Mouse (Mus musculus) heart, embryonic 15.5 days (tissue): Measurements from ENCODE around the gene Atrip. TPM values are rescaled to one million over a fixed set of nuclear protein-coding genes. Genes with fewer than 3 reads are reported as not detected.

ENCODE experiments used
- ATAC-seq: fragments of 200-750 bp; cut with Nextera tagmentation; replicated peaks from 2 replicates; pipeline ENCODE4 v1.8.0; 2017; ENCODE audit warnings: low read depth, moderate TSS enrichment; ENCODE audit not compliant: insufficient number of reproducible peaks, insufficient read depth, low FRiP score
- H3K27ac ChIP-seq: fragments of 300-500 bp; sonication (generic); 2 replicates; pipeline ENCODE4 v1.5.1; 2015; ENCODE audit warnings: mild to moderate bottlenecking, inconsistent platforms
- H3K27me3 ChIP-seq: fragments of 300-500 bp; sonication (generic); 2 replicates; pipeline ENCODE4 v1.6.1; 2015; ENCODE audit warnings: inconsistent platforms
- H3K36me3 ChIP-seq: fragments of 300-500 bp; sonication (generic); 2 replicates; pipeline ENCODE4 v1.6.1; 2015; ENCODE audit warnings: mild to moderate bottlenecking, inconsistent platforms
- H3K4me1 ChIP-seq: fragments of 300-500 bp; sonication (generic); replicated peaks from 2 replicates; pipeline ENCODE4 v1.6.1; 2015; ENCODE audit warnings: inconsistent platforms
- H3K4me2 ChIP-seq: fragments of 300-500 bp; sonication (generic); 2 replicates; pipeline ENCODE4 v1.6.1; 2015; ENCODE audit warnings: inconsistent platforms, mild to moderate bottlenecking, moderate library complexity
- H3K4me3 ChIP-seq: fragments of 300-500 bp; sonication (generic); 2 replicates; pipeline ENCODE4 v1.5.1; 2015; ENCODE audit warnings: mild to moderate bottlenecking, inconsistent platforms
- H3K9ac ChIP-seq: fragments of 300-500 bp; sonication (generic); 2 replicates; pipeline ENCODE4 v1.6.1; 2015; ENCODE audit warnings: mild to moderate bottlenecking, inconsistent platforms
- H3K9me3 ChIP-seq: fragments of 300-500 bp; sonication (generic); replicated peaks from 2 replicates; pipeline ENCODE4 v1.6.1; 2016; ENCODE audit warnings: inconsistent platforms
- WGBS: fragments of 180-500 bp; shearing (Covaris S2); methylation state at CpG from one replicate; pipeline ENCODE4 v1.1.7; 2015; ENCODE audit warnings: mixed read lengths; 5-methylcytosine and 5-hydroxymethylcytosine counted together
- polyA plus RNA-seq: library from polyadenylated mRNA; unstranded; fragments of >200 nt; fragmentation: Nextera tagmentation; extraction: Ambion mirVana; gene quantifications from 2 replicates; pipeline ENCODE4 v1.2.1, GENCODE M21; 2015

Atrip gene
- polyA plus RNA-seq, 1 experiment from 2014 or later, result 15.9 TPM

- Histone ChIP-seq H3K9ac (peak overlapping the region; percentile 84), H3K36me3 (no peaks in the 10 kb centered on the region; the same call in 1 of the 2 replicates), H3K4me3 (peak overlapping the region; percentile 76), H3K4me2 (peak overlapping the region; percentile 82), H3K9me3 (no peaks in the 10 kb centered on the region), H3K27me3 (no peaks in the 10 kb centered on the region), H3K27ac (peak overlapping the region; percentile 98), H3K4me1 (peaks cover 71% of the 10 kb centered on the region)
- peak; percentile 16; the same call in 1 of the 2 replicates for ATAC-seq
- 41% methylated on average over 5 of the region's 5 CpGs for WGBS
Observed at GRCm38 (mm10) chr9:109097831-109098230, 23.9 kb upstream of the Atrip start.

DNA sequence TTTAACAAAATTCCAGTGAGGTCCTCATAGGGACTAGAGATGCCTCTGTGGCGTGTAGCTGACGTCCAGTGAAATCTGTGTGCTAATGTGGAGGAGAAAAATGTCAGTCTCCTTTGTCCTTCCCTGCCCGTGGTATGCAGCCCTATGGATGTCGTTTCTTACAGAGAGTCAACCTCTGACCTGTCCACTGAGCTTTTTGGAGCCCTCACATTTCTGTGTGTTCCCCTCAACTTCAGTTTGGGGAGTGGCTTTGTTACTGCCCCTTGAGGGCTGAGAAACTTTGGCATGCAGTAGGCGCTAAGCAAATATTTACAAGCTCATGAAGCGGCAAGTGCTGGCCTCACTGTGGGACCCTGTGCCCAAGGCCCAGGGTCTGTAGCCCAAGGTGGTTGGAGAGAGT is 23.4 kb upstream of the Atrip start:
- H3K36me3 ChIP-seq, result no peaks in the 10 kb centered on the region; the same call in 1 of the 2 replicates
- peak overlapping the region; percentile 84 for H3K9ac ChIP-seq
- H3K9me3 ChIP-seq, result no peaks in the 10 kb centered on the region
- H3K27me3 ChIP-seq, result no peaks in the 10 kb centered on the region
- H3K4me2 ChIP-seq, result peak overlapping the region; percentile 82
- H3K27ac ChIP-seq, result peak overlapping the region; percentile 98
- H3K4me1 ChIP-seq, result peaks cover 66% of the 10 kb centered on the region
- H3K4me3 ChIP-seq, result peak overlapping the region; percentile 76
- no peak for ATAC-seq
- WGBS, result 25% methylated on average over 6 of the region's 6 CpGs

- H3K36me3 ChIP-seq, result peaks cover 4% of the 10 kb centered on the region; the same call in 1 of the 2 replicates
- WGBS, result 31% methylated on average over 6 of the region's 6 CpGs
- H3K4me2 ChIP-seq, result peak overlapping the region; percentile 82
- peak overlapping the region; percentile 98 for H3K27ac ChIP-seq
- peaks cover 63% of the 10 kb centered on the region for H3K4me1 ChIP-seq
- H3K9ac ChIP-seq, result peak overlapping the region; percentile 84
- H3K4me3 ChIP-seq, result peak overlapping the region; percentile 76
- no peaks in the 10 kb centered on the region for H3K27me3 ChIP-seq
- no peak for ATAC-seq
- no peaks in the 10 kb centered on the region for H3K9me3 ChIP-seq
Observed at GRCm38 (mm10) chr9:109096856-109097255, 22.9 kb upstream of the Atrip start.

- no peaks in the 10 kb centered on the region for H3K27me3 ChIP-seq
- peaks cover 59% of the 10 kb centered on the region for H3K4me1 ChIP-seq
- WGBS, result 32% methylated on average over 9 of the region's 9 CpGs
- peak overlapping the region; percentile 98 for H3K27ac ChIP-seq
- H3K36me3 ChIP-seq, result peaks cover 9% of the 10 kb centered on the region
- no peak for ATAC-seq
- peak overlapping the region; percentile 76 for H3K4me3 ChIP-seq
- H3K9me3 ChIP-seq, result no peaks in the 10 kb centered on the region
- H3K4me2 ChIP-seq, result peak overlapping the region; percentile 82
- H3K9ac ChIP-seq, result peak overlapping the region; percentile 84
Observed at GRCm38 (mm10) chr9:109096251-109096661, 22.3 kb upstream of the Atrip start.

GRCm38 (mm10) chr9:109095137-109095982 is 21.4 kb upstream of the Atrip start, which contains the start of gene Plxnb1:
TSS of gene Plxnb1 (plus strand) at chr9:109095389.
- H3K27ac ChIP-seq, result peak within 1 kb of the TSS; percentile 98
- H3K9me3 ChIP-seq, result no peaks in the 10 kb centered on the region
- peak within 1 kb of the TSS; percentile 76 for H3K4me3 ChIP-seq
- no peaks in the 10 kb centered on the region for H3K27me3 ChIP-seq
- H3K4me2 ChIP-seq, result peak within 1 kb of the TSS; percentile 82
- under 1% methylated on average over 98 of the region's 102 CpGs for WGBS
- H3K4me1 ChIP-seq, result peaks cover 58% of the 10 kb centered on the region
- H3K36me3 ChIP-seq, result peaks cover 14% of the 10 kb centered on the region
- ATAC-seq, result peak; percentile 28
- peak within 1 kb of the TSS; percentile 84 for H3K9ac ChIP-seq

GRCm38 (mm10) chr9:109094553-109095136 is 20.7 kb upstream of the Atrip start:
- Histone ChIP-seq H3K4me2 (peak overlapping the region; percentile 82), H3K27me3 (no peaks in the 10 kb centered on the region), H3K4me3 (peak overlapping the region; percentile 76), H3K36me3 (peaks cover 14% of the 10 kb centered on the region), H3K9me3 (no peaks in the 10 kb centered on the region), H3K27ac (peak overlapping the region; percentile 98), H3K9ac (peak overlapping the region; percentile 84), H3K4me1 (peaks cover 51% of the 10 kb centered on the region)
- ATAC-seq, result no peak
- WGBS, result 2% methylated on average over 21 of the region's 21 CpGs

DNA sequence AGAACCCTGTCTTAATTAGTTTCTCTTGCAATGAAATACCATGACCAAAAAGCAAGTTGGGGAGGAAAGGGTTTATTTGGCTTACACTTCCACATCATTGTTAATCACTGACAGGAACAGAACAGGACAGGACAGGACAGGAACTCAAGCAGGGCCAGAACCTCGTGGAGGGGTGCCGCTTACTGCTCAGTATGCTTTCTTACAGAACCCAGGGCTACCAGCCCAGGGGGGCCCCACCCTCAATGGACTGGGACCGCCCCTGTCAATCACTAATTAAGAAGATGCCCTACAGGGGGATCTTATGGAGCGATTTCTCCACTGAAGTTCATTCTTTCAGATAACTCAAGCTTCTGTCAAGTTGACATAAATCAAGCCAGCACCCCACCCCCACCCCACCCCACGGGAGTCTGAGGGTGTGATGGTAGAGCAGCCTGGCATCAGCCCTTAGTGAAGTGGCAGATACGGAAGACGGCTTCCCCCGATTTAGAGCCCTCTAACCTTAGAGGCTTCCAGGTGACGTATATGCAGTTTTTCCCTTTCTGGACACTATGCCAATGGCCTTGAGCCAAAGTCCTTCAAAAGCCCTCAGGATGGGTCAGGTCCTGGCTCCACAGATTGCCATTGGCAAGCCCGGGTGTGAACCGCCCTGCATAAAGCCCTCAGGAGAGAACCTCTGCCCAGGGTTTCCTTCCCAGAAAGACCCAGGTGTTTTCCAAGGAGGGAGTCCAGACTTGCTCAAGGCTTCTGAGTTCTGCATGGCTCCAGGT is 20.0 kb upstream of the Atrip start:
- 18% methylated on average over 11 of the region's 11 CpGs for WGBS
- peak overlapping the region; percentile 82 for H3K4me2 ChIP-seq
- H3K4me1 ChIP-seq, result peaks cover 44% of the 10 kb centered on the region
- ATAC-seq, result no peak
- H3K27ac ChIP-seq, result peak overlapping the region; percentile 98
- peak overlapping the region; percentile 76 for H3K4me3 ChIP-seq
- peaks cover 14% of the 10 kb centered on the region for H3K36me3 ChIP-seq
- no peaks in the 10 kb centered on the region for H3K27me3 ChIP-seq
- no peaks in the 10 kb centered on the region for H3K9me3 ChIP-seq
- H3K9ac ChIP-seq, result peak overlapping the region; percentile 84; the same call in 1 of the 2 replicates

GRCm38 (mm10) chr9:109092799-109093198 is 18.9 kb upstream of the Atrip start:
- Histone ChIP-seq H3K4me1 (peaks cover 37% of the 10 kb centered on the region), H3K36me3 (peaks cover 14% of the 10 kb centered on the region), H3K9me3 (no peaks in the 10 kb centered on the region), H3K4me3 (no peak overlapping the region), H3K9ac (no peak overlapping the region), H3K27ac (no peak overlapping the region), H3K4me2 (no peak overlapping the region), H3K27me3 (no peaks in the 10 kb centered on the region)
- no peak for ATAC-seq
- WGBS, result 67% methylated on average over 6 of the region's 6 CpGs

DNA sequence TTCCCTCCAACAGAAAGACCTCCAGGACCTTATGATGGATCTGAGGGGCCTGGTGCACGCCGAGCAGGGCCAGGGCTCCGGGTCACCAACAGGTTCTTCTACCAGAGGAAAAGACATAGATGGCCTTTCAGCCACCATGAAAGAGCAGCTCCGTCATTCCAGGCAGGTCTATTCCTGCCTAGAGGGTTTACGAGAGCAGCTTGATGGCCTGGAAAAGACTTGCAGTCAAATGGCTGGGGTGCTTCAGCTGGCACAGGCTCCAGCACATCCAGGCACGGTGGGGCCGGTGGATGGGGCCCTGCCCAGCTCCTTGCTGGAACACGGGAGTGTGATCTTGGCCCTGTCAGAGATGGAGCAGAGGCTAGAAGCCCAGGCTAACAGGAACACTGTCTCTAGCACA is 17.9 kb upstream of the Atrip start:
- no peaks in the 10 kb centered on the region for H3K27me3 ChIP-seq
- H3K27ac ChIP-seq, result no peak overlapping the region
- H3K36me3 ChIP-seq, result peaks cover 14% of the 10 kb centered on the region
- no peak for ATAC-seq
- no peaks in the 10 kb centered on the region for H3K9me3 ChIP-seq
- no peak overlapping the region for H3K9ac ChIP-seq
- peaks cover 33% of the 10 kb centered on the region for H3K4me1 ChIP-seq
- H3K4me3 ChIP-seq, result no peak overlapping the region
- H3K4me2 ChIP-seq, result no peak overlapping the region
- 86% methylated on average over 8 of the region's 8 CpGs for WGBS

GRCm38 (mm10) chr9:109090446-109090845 is 16.5 kb upstream of the Atrip start:
- no peaks in the 10 kb centered on the region for H3K9me3 ChIP-seq
- H3K9ac ChIP-seq, result no peak overlapping the region
- peaks cover 26% of the 10 kb centered on the region for H3K4me1 ChIP-seq
- peaks cover 14% of the 10 kb centered on the region for H3K36me3 ChIP-seq
- 69% methylated on average over 15 of the region's 15 CpGs for WGBS
- no peak overlapping the region for H3K27ac ChIP-seq
- H3K4me2 ChIP-seq, result no peak overlapping the region
- H3K4me3 ChIP-seq, result no peak overlapping the region
- H3K27me3 ChIP-seq, result no peaks in the 10 kb centered on the region
- ATAC-seq, result no peak

DNA sequence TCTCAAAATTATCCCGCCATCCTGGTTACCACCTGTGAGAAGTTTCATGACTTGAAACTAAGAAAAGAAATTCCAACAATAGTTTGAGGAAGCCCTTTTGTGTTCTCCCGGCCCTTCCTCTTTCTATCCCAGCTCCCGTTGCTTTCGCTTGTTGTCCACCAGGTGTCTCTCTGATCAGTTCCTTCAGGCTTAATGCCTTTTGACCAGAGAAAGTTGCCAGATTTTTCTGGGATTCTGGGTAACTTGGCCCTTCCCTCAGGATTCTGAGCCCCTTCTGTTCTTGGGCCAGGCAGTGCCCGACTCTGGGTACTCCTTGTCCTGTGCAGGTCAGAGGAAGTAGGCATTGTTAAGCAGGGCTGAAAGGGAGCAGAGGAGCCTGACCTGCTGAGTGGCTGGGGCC is 14.1 kb upstream of the Atrip start:
- H3K9ac ChIP-seq, result no peak overlapping the region
- no peak for ATAC-seq

More for the DNA sequence above, 14.1 kb upstream of the Atrip start:
- Histone ChIP-seq H3K27me3 (no peaks in the 10 kb centered on the region), H3K4me3 (no peak overlapping the region), H3K4me1 (peaks cover 15% of the 10 kb centered on the region), H3K27ac (no peak overlapping the region), H3K9me3 (no peaks in the 10 kb centered on the region), H3K36me3 (peaks cover 14% of the 10 kb centered on the region), H3K4me2 (no peak overlapping the region)
- 19% methylated on average over 5 of the region's 5 CpGs for WGBS
